Comparison of ENCODE assay signal across 21 mouse cellular contexts in the genomic region with DNA sequence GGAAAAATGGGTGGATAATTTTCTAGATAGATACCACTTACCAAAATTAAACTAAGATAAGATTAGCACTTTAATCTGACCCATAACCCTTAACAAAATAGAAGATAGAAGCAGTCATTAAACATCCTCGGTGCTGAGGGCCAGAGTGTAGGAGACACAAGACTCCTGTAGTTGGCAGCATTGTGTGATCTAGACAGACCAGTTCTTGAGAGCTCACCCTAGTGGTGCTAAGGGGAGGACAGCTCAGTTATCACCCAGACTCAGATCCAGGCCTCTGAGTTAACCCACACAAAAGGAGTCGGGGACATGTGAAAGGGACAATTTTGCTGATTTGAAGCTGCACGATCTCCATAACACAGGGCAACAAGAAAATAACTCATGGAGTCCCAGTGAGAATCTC.
DNase-seq lines count a peak whose midpoint lies in the region; ATAC-seq and TF ChIP-seq lines count a peak whose summit lies in the region.
"Had no signal": no experiment of that assay in that cellular context is flagged by ENCODE, and none has a peak within 500 bp of the region (broad histone marks: within the 10 kb centered on the region; RNA-seq: fewer than 3 reads in every experiment).

No protein-coding gene starts in this region.

- no peaks in the 10 kb centered on the region for H3K9me3 ChIP-seq in kidney, postnatal 0 days (replicated peaks; ENCODE audit: low read length)
- H3K9me3 ChIP-seq: embryonic facial prominence, embryonic 10.5 days; forebrain, embryonic 13.5 days; heart, embryonic 10.5 days; hindbrain, embryonic 12.5 days; intestine, embryonic 15.5 days had no signal

- no peak overlapping the region for H3K27ac ChIP-seq in kidney, postnatal 0 days
- H3K27ac ChIP-seq: embryonic facial prominence, embryonic 10.5 days; forebrain, embryonic 13.5 days; gastrocnemius, adult 2 months; heart, embryonic 10.5 days; hindbrain, embryonic 12.5 days; intestine, embryonic 15.5 days had no signal

- H3K4me3 ChIP-seq in kidney, postnatal 0 days (replicated peaks; ENCODE audit: low read depth, low read length), result no peak overlapping the region
- H3K4me3 ChIP-seq: embryonic facial prominence, embryonic 10.5 days; forebrain, embryonic 13.5 days; gastrocnemius, adult 2 months; heart, embryonic 10.5 days; hindbrain, embryonic 12.5 days; intestine, embryonic 15.5 days had no signal

- H3K4me2 ChIP-seq in kidney, postnatal 0 days (ENCODE audit: low read length), result no peak overlapping the region
- H3K4me2 ChIP-seq: forebrain, embryonic 13.5 days; hindbrain, embryonic 12.5 days; intestine, embryonic 15.5 days had no signal

- TF ChIP-seq CTCF in kidney, postnatal 0 days (IDR thresholded peaks at IDR 0.05; ENCODE audit: low read depth), result 0 out of 2 replicates have a peak, but pooled peaks have one; percentile 13

- 83% methylated on average over 3 of the region's 3 CpGs for whole genome bisulfite sequencing in kidney, postnatal 0 days

- ATAC-seq in kidney, postnatal 0 days (replicated peaks; ENCODE audit: low FRiP score, low read depth), result no peak
- ATAC-seq: activated CD4-positive, CD25-positive, alpha-beta regulatory T cell, adult 4 months; forebrain, embryonic 13.5 days; forebrain, postnatal 0 days; intestine, embryonic 15.5 days had no signal

- no peaks in the 10 kb centered on the region for H3K27me3 ChIP-seq in kidney, postnatal 0 days (ENCODE audit: insufficient read depth, low read length)
- H3K27me3 ChIP-seq: forebrain, embryonic 13.5 days; hindbrain, embryonic 12.5 days; intestine, embryonic 15.5 days had no signal

- intact Hi-C loops in gastrocnemius, postnatal 36 days (cut with DNase I), result no loop called here

- DNase-seq in kidney, postnatal 0 days (ENCODE audit: low spot score), result no peak
- DNase-seq in kidney, adult 18-20 months, result no peak
- DNase-seq in A20 (ENCODE audit: low read depth, low spot score) (peak; percentile 24), ES-CJ7 (ENCODE audit: low read depth, low spot score) (peak; percentile 67)
- DNase-seq in thymus, postnatal 4 days, result no peak
- no peak for DNase-seq in gastrocnemius, postnatal 36 days
- no peak for DNase-seq in thymus, postnatal 0 days (ENCODE audit: low spot score)
- DNase-seq: adrenal gland, postnatal 25 days; cerebellum, adult 2 months; cerebellum, postnatal 10 days; forebrain, postnatal 0 days; gastrocnemius, adult 2 months; heart, adult 18-20 months; heart, postnatal 10 days; heart, postnatal 4 days had no signal

- no peaks in the 10 kb centered on the region for H3K36me3 ChIP-seq in kidney, postnatal 0 days (ENCODE audit: insufficient read depth, low read length)
- H3K36me3 ChIP-seq: embryonic facial prominence, embryonic 10.5 days; heart, embryonic 10.5 days; hindbrain, embryonic 12.5 days; intestine, embryonic 15.5 days had no signal

- H3K4me1 ChIP-seq in kidney, postnatal 0 days (replicated peaks; ENCODE audit: insufficient read depth, low read length), result no peaks in the 10 kb centered on the region
- H3K4me1 ChIP-seq: embryonic facial prominence, embryonic 10.5 days; forebrain, embryonic 13.5 days; heart, embryonic 10.5 days; hindbrain, embryonic 12.5 days; intestine, embryonic 15.5 days had no signal

- no peak overlapping the region for H3K9ac ChIP-seq in kidney, postnatal 0 days (ENCODE audit: low read depth, low read length)
- H3K9ac ChIP-seq: forebrain, embryonic 13.5 days; forebrain, postnatal 0 days; hindbrain, embryonic 12.5 days; intestine, embryonic 15.5 days had no signal

Comparison
In these comparisons a context has a peak if more than half of its experiments do, and no peak if none do; other contexts are left out.
1. DNase-seq: peak in A20 (single experiment) and ES-CJ7 (single experiment); none in kidney, postnatal 0 days (single experiment), kidney, adult 18-20 months (single experiment), thymus, postnatal 4 days (single experiment), gastrocnemius, postnatal 36 days (0 of 2) and thymus, postnatal 0 days (single experiment).